8 mouse cellular contexts compared by ENCODE assay signal in the genomic region with DNA sequence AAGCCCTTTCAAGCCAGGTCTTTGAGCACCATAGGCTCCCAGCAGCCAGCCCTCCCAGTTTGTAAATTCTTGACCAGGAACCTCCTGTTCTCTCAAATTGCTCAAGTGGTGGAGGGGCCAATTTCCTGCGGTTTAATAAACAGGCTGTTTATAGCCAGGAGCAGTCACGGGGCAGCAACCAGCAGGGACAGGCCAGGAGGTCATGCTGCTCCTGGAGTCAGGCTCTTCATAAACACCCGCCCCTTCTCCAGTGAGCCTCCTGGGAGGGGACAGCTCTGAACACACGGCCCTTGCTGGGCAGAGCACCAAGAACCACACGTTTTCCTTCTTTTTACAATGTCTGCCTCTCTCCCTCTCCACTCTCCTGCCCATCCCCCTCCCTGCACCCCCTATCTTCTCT. TPM values are rescaled to one million over a fixed set of nuclear protein-coding genes. Genes with fewer than 3 reads are reported as not detected.
DNase-seq lines count a peak whose midpoint lies in the region; ATAC-seq and TF ChIP-seq lines count a peak whose summit lies in the region.

No protein-coding gene starts in this region.

- TF ChIP-seq EP300 in stomach, postnatal 0 days (optimal IDR thresholded peaks at IDR 0.05): no peak

- no peaks in the 10 kb centered on the region for H3K27me3 ChIP-seq in liver, embryonic 13.5 days
- no peaks in the 10 kb centered on the region for H3K27me3 ChIP-seq in stomach, postnatal 0 days (ENCODE audit: control insufficient read depth, insufficient read depth, low read length)
- H3K27me3 ChIP-seq in forebrain, embryonic 11.5 days (ENCODE audit: control insufficient read depth, insufficient read depth, low read length): no peaks in the 10 kb centered on the region

- H3K36me3 ChIP-seq in liver, embryonic 13.5 days: no peaks in the 10 kb centered on the region
- no peaks in the 10 kb centered on the region for H3K36me3 ChIP-seq in stomach, postnatal 0 days (ENCODE audit: control insufficient read depth, insufficient read depth, low read length)
- H3K36me3 ChIP-seq in forebrain, embryonic 11.5 days (ENCODE audit: control insufficient read depth, insufficient read depth, low read length): no peaks in the 10 kb centered on the region

- H3K4me1 ChIP-seq in liver, embryonic 13.5 days (replicated peaks): peaks cover 15% of the 10 kb centered on the region
- no peaks in the 10 kb centered on the region for H3K4me1 ChIP-seq in stomach, postnatal 0 days (replicated peaks; ENCODE audit: control insufficient read depth, insufficient read depth)
- H3K4me1 ChIP-seq in forebrain, embryonic 11.5 days (replicated peaks; ENCODE audit: control insufficient read depth, insufficient read depth, low read length): no peaks in the 10 kb centered on the region; the same call in 1 of the 2 replicates

- no peak overlapping the region for H3K4me3 ChIP-seq in liver, embryonic 13.5 days (replicated peaks)
- H3K4me3 ChIP-seq in stomach, postnatal 0 days (ENCODE audit: low read depth, low read length): no peak overlapping the region
- no peak overlapping the region for H3K4me3 ChIP-seq in forebrain, embryonic 11.5 days (ENCODE audit: low read depth, low read length)

- H3K27ac ChIP-seq in liver, embryonic 13.5 days: peak overlapping the region; percentile 59
- H3K27ac ChIP-seq in stomach, postnatal 0 days (replicated peaks): peak overlapping the region; percentile 53
- H3K27ac ChIP-seq in forebrain, embryonic 11.5 days (ENCODE audit: low read depth, low read length): no peak overlapping the region

- H3K4me2 ChIP-seq in liver, embryonic 13.5 days: no peak overlapping the region
- H3K4me2 ChIP-seq in stomach, postnatal 0 days (replicated peaks; ENCODE audit: low read depth): no peak overlapping the region
- H3K4me2 ChIP-seq in forebrain, embryonic 11.5 days (ENCODE audit: low read depth, low read length, severe bottlenecking): no peak overlapping the region

- peak; percentile 26; the same call in 1 of the 2 replicates for ATAC-seq in liver, embryonic 13.5 days (ENCODE audit: low read depth)
- peak; percentile 70; the same call in 1 of the 2 replicates for ATAC-seq in stomach, postnatal 0 days (ENCODE audit: low FRiP score, low TSS enrichment)
- no peak for ATAC-seq in forebrain, embryonic 11.5 days (replicated peaks; ENCODE audit: low FRiP score)

- no peak overlapping the region for H3K9ac ChIP-seq in liver, embryonic 13.5 days
- H3K9ac ChIP-seq in stomach, postnatal 0 days (ENCODE audit: low read length): no peak overlapping the region
- no peak overlapping the region for H3K9ac ChIP-seq in forebrain, embryonic 11.5 days (ENCODE audit: low read length)

- no peak for TF ChIP-seq CTCF in stomach, postnatal 0 days (IDR thresholded peaks at IDR 0.05; ENCODE audit: low read depth)

- no peaks in the 10 kb centered on the region for H3K9me3 ChIP-seq in liver, embryonic 13.5 days (replicated peaks)
- H3K9me3 ChIP-seq in stomach, postnatal 0 days (ENCODE audit: control insufficient read depth, low read length): no peaks in the 10 kb centered on the region
- H3K9me3 ChIP-seq in forebrain, embryonic 11.5 days (ENCODE audit: control insufficient read depth, low read length): no peaks in the 10 kb centered on the region

- peak; percentile 44 for DNase-seq in adrenal gland, postnatal 25 days
- peak; percentile 87 for DNase-seq in fibroblast of lung, adult 2 months (ENCODE audit: low read depth)
- DNase-seq in heart, postnatal 4 days: peak; percentile 41
- no peak for DNase-seq in liver, embryonic 13.5 days
- DNase-seq in stomach, postnatal 0 days (ENCODE audit: low spot score): no peak
- DNase-seq in left cerebral cortex, adult 9 months (ENCODE audit: low spot score in 2 of 2): no peak
- no peak for DNase-seq in forebrain, embryonic 11.5 days (ENCODE audit: low spot score)
- DNase-seq in layer of hippocampus, postnatal 14 days (ENCODE audit: low spot score in 2 of 2): no peak

- 24% methylated on average over 5 of the region's 5 CpGs for WGBS in liver, embryonic 13.5 days (ENCODE audit: insufficient replicate concordance)
- WGBS in stomach, postnatal 0 days: 12% methylated on average over 5 of the region's 5 CpGs
- WGBS in forebrain, embryonic 11.5 days: 42% methylated on average over 5 of the region's 5 CpGs

RNA-seq across cellular contexts. Expression of a gene that starts 17.3 kb away (rescaled TPM):
- total RNA-seq in adrenal gland, postnatal 25 days (2021): 255 and 328 TPM in 2 replicates
- 100 to 1,000 TPM; 153 to 177 TPM for total RNA-seq in heart, postnatal 4 days (2021)
- 20.9 and 26.3 TPM in 2 replicates for polyA plus RNA-seq in liver, embryonic 13.5 days (2015; fragmentation: Nextera tagmentation; extraction: Ambion mirVana)
- polyA plus RNA-seq in stomach, postnatal 0 days (2015; fragmentation: Nextera tagmentation; extraction: Ambion mirVana): 185 and 206 TPM in 2 replicates
- polyA plus RNA-seq in forebrain, embryonic 11.5 days (2014; fragmentation: Nextera tagmentation; extraction: Ambion mirVana): 52.8 and 61.6 TPM in 2 replicates
- total RNA-seq in layer of hippocampus, postnatal 14 days (2021): 1 to 10 TPM; 4.3 to 5.8 TPM

RNA-seq across cellular contexts. Expression of a gene that starts 18.8 kb away (rescaled TPM):
- total RNA-seq in adrenal gland, postnatal 25 days (2021): 386 and 405 TPM in 2 replicates
- 100 to 1,000 TPM; 364 to 393 TPM for total RNA-seq in heart, postnatal 4 days (2021)
- 519 and 540 TPM in 2 replicates for polyA plus RNA-seq in liver, embryonic 13.5 days (2015; fragmentation: Nextera tagmentation; extraction: Ambion mirVana)
- polyA plus RNA-seq in stomach, postnatal 0 days (2015; fragmentation: Nextera tagmentation; extraction: Ambion mirVana): 745 and 824 TPM in 2 replicates
- 633 and 702 TPM in 2 replicates for polyA plus RNA-seq in forebrain, embryonic 11.5 days (2014; fragmentation: Nextera tagmentation; extraction: Ambion mirVana)
- total RNA-seq in layer of hippocampus, postnatal 14 days (2021): 100 to 1,000 TPM; 293 to 310 TPM

RNA-seq across cellular contexts. Expression of a gene that starts 24.2 kb away (rescaled TPM):
- 16.8 and 17.8 TPM in 2 replicates for total RNA-seq in adrenal gland, postnatal 25 days (2021)
- 10 to 100 TPM; 20.3 to 28.3 TPM for total RNA-seq in heart, postnatal 4 days (2021)
- polyA plus RNA-seq in liver, embryonic 13.5 days (2015; fragmentation: Nextera tagmentation; extraction: Ambion mirVana): 5.6 and 6.9 TPM in 2 replicates
- 4.5 and 4.8 TPM in 2 replicates for polyA plus RNA-seq in stomach, postnatal 0 days (2015; fragmentation: Nextera tagmentation; extraction: Ambion mirVana)
- polyA plus RNA-seq in forebrain, embryonic 11.5 days (2014; fragmentation: Nextera tagmentation; extraction: Ambion mirVana): 6.4 and 8.6 TPM in 2 replicates
- 10 to 100 TPM; 28.7 to 29.0 TPM for total RNA-seq in layer of hippocampus, postnatal 14 days (2021)

Comparison
In these comparisons a context has a peak if more than half of its experiments do, and no peak if none do; other contexts are left out.
1. DNase-seq: peak in adrenal gland, postnatal 25 days (single experiment), fibroblast of lung, adult 2 months (single experiment) and heart, postnatal 4 days (single experiment); none in liver, embryonic 13.5 days (single experiment), stomach, postnatal 0 days (single experiment), left cerebral cortex, adult 9 months (0 of 2), forebrain, embryonic 11.5 days (single experiment) and layer of hippocampus, postnatal 14 days (0 of 2).
2. RNA of a gene that starts 17.3 kb away (total RNA-seq): 255 to 328 TPM in adrenal gland, postnatal 25 days and 153 to 177 TPM in heart, postnatal 4 days; 4.3 to 5.8 TPM in layer of hippocampus, postnatal 14 days; every median in the first group is over 10 times any median in the second.